Mouse (Mus musculus): Measurements from ENCODE around the gene Pip5kl1.

DNA sequence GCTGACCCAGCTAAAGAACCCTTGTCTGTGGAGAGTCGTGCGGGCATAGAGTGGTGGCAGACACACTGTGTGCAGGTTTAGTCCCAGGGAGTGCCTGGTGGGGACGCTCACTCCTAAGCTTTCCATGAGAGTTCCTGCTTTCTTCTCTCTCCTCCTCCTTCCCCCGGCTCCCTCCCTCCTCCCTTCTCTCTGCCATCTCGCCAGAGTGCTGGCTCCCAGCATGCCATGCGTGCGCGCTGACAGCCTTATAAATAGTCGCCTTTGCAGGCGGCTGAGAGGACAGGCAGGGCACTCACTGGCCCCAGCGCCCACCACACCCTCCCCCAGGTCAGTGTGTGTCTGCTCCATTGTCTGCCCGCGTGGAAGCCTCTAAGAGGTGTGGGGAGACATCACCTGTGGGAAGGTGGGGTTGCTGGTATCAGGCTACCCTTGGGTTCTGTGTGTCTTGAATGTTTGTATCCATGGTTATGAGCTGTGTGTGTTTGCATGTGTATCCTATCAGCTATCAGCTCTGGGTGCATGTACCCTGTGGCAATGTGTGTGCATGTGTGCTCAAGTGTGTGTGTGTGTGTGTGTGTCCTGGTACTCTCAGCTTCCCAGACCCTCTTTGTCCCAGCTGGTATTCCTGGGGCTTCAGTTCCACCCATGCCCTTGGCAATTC is 50.7 kb downstream of the Pip5kl1 start:
- no peak for TF ChIP-seq EP300 (IDR thresholded peaks at IDR 0.05; ENCODE audit: low read depth)
- TF ChIP-seq CTCF (IDR thresholded peaks at IDR 0.05; ENCODE audit: low read depth): no peak
